Mouse (Mus musculus) limb, embryonic 13.5 days (tissue): ENCODE measurements around the gene Pik3c2g. TPM values are rescaled to one million over a fixed set of nuclear protein-coding genes. Genes with fewer than 3 reads are reported as not detected.

Experiments
- ATAC-seq: fragments of 200-750 bp; cut with Nextera tagmentation; 2 replicates; pipeline ENCODE4 v1.8.0; 2017; ENCODE audit warnings: low read depth, moderate number of reproducible peaks, moderate TSS enrichment; ENCODE audit not compliant: low FRiP score
- H3K27ac ChIP-seq: fragments of 300-500 bp; sonication (generic); 2 replicates; pipeline ENCODE4 v1.5.1; 2015; ENCODE audit warnings: inconsistent platforms, mild to moderate bottlenecking, moderate library complexity
- H3K27me3 ChIP-seq: fragments of 300-500 bp; sonication (generic); 2 replicates; pipeline ENCODE4 v1.6.1; 2015; ENCODE audit warnings: mild to moderate bottlenecking, inconsistent platforms
- H3K36me3 ChIP-seq: fragments of 300-500 bp; sonication (generic); 2 replicates; pipeline ENCODE4 v1.6.1; 2015; ENCODE audit warnings: inconsistent platforms, mild to moderate bottlenecking, moderate library complexity
- H3K4me1 ChIP-seq: fragments of 300-500 bp; sonication (generic); 2 replicates; pipeline ENCODE4 v1.6.1; 2015; ENCODE audit warnings: inconsistent platforms
- H3K4me2 ChIP-seq: fragments of 300-500 bp; sonication (generic); replicated peaks from 2 replicates; pipeline ENCODE4 v1.6.1; 2015; ENCODE audit warnings: inconsistent platforms, mild to moderate bottlenecking, moderate library complexity
- H3K4me3 ChIP-seq: fragments of 300-500 bp; sonication (generic); 2 replicates; pipeline ENCODE4 v1.5.1; 2015; ENCODE audit warnings: moderate library complexity, mild to moderate bottlenecking, inconsistent platforms
- H3K9ac ChIP-seq: fragments of 300-500 bp; sonication (generic); 2 replicates; pipeline ENCODE4 v1.6.1; 2015; ENCODE audit warnings: mild to moderate bottlenecking, inconsistent platforms
- H3K9me3 ChIP-seq: fragments of 300-500 bp; sonication (generic); 2 replicates; pipeline ENCODE4 v1.6.1; 2016; ENCODE audit warnings: inconsistent platforms
- WGBS: fragments of 180-500 bp; shearing (Covaris S2); methylation state at CpG from one replicate; pipeline ENCODE4 v1.1.7; 2015; 5-methylcytosine and 5-hydroxymethylcytosine counted together
- polyA plus RNA-seq: library from polyadenylated mRNA; unstranded; fragments of >200 nt; fragmentation: Nextera tagmentation; extraction: Ambion mirVana; gene quantifications from 2 replicates; pipeline ENCODE4 v1.2.1, GENCODE M21; 2015

The Pik3c2g gene
- polyA plus RNA-seq, 1 experiment from 2014 or later: 1.3 TPM

DNA sequence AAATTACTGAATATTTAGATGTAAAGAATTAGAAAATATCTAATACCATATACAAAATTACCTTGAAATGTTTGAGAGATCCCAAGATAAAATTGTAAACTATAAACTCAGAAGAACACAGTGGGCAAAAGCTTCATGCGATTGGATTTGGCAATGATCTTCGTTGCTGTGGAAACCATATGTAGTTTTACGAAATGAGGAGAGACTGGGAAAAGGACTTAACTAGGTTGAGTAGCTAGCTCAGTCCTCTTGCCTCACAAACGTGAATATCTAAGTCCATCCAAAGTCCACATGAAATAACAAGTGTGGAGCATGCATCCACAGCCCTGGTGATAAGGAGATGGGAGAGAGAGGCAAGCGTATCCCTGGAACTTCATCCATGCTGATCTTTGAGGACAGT lies 387.6 kb downstream of the Pik3c2g start:
- H3K27ac ChIP-seq: no peak overlapping the region
- WGBS: 82% methylated on average over 5 of the region's 5 CpGs
- no peaks in the 10 kb centered on the region for H3K9me3 ChIP-seq
- H3K4me3 ChIP-seq: no peak overlapping the region
- H3K27me3 ChIP-seq: no peaks in the 10 kb centered on the region
- H3K4me1 ChIP-seq: no peaks in the 10 kb centered on the region
- no peak for ATAC-seq
- no peak overlapping the region for H3K9ac ChIP-seq
- H3K4me2 ChIP-seq: no peak overlapping the region
- H3K36me3 ChIP-seq: no peaks in the 10 kb centered on the region

DNA sequence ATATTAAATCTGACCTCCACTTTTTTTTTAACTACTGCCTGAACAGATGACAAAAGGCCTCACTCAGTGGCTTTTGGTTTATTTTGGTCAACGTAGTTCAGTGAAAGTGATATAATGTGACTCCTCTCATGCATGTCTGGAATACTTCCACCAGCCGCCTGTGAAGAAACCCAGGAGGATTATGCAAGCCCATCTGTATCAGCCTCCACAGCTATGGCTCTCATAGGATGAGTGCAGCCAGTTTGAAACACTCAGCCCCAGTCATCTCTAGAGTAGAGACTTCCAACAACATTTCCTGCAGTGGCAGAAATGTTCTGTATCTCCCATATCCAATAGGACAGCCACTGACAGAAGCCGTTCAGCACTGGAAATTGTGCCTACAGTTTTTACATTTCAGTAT lies 391.1 kb downstream of the Pik3c2g start:
- no peaks in the 10 kb centered on the region for H3K36me3 ChIP-seq
- no peaks in the 10 kb centered on the region for H3K27me3 ChIP-seq
- H3K4me2 ChIP-seq: no peak overlapping the region
- no peak overlapping the region for H3K4me3 ChIP-seq
- no peak for ATAC-seq
- H3K9ac ChIP-seq: no peak overlapping the region
- 66% methylated on average over 3 of the region's 3 CpGs for WGBS
- H3K4me1 ChIP-seq: no peaks in the 10 kb centered on the region
- H3K27ac ChIP-seq: no peak overlapping the region
- no peaks in the 10 kb centered on the region for H3K9me3 ChIP-seq

DNA sequence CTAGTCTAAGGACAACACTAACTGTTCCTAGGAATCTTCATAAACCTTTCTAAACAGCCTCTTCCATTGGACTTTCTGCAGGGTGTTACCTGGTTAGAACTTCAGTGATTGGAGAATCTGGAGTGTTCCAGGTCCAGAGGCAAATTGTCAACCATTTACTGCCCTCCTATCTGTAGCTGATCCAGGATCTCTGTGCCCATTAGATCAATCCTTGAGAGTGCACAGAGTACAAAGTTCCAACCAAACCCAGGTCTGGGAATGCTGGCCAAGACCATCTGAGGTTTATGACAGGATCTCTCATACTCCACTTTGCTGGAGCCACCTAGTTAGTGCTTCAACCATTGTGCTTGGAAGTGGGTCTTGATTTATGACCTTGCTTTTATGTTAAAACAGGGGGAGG lies 394.0 kb downstream of the Pik3c2g start:
- Histone ChIP-seq H3K4me3 (no peak overlapping the region), H3K4me1 (no peaks in the 10 kb centered on the region), H3K27ac (no peak overlapping the region), H3K27me3 (no peaks in the 10 kb centered on the region), H3K9me3 (no peaks in the 10 kb centered on the region), H3K36me3 (no peaks in the 10 kb centered on the region), H3K4me2 (no peak overlapping the region), H3K9ac (no peak overlapping the region)
- ATAC-seq: no peak

DNA sequence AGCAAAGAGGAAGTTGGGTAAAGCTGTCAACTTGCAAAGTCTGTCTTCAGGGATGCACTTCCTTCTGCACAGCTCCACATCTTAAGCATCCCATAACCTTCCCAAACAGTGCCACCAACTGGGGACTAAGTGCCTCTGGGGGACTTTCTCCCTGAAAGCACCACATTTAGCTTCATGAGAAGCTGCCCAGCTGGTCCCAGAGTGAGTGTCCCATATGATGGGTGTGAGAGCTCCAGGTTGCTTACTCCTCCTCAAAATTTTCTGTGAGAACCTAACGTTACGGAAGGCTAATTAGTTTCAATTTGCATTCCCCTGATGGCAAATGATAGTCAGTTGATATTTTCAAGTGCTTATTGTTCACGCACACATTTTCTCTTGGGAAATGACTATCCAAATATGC lies 397.0 kb downstream of the Pik3c2g start:
- Histone ChIP-seq H3K4me3 (no peak overlapping the region), H3K27ac (no peak overlapping the region), H3K4me2 (no peak overlapping the region), H3K36me3 (no peaks in the 10 kb centered on the region), H3K4me1 (no peaks in the 10 kb centered on the region), H3K27me3 (no peaks in the 10 kb centered on the region), H3K9me3 (no peaks in the 10 kb centered on the region), H3K9ac (no peak overlapping the region)
- no peak for ATAC-seq
- 91% methylated on average over 3 of the region's 3 CpGs for WGBS

DNA sequence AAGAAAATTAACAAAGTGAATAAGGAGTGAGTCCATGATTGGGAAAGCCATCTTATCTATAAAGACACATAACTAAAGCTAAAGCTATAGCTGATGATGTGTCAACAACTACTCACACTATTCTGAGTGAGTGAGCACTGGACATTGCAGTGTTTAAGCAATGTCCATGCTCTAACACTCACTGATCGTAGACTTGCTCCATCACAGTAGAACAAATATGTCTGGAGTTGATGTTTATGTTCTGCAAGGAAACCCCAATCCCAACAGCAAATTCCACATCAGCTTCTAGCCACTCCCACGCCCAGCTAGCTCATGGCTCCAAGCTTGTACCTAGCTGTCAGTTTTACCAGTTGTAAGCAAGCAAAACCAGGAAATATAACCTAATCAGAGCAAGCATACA lies 399.5 kb downstream of the Pik3c2g start:
- H3K4me3 ChIP-seq: no peak overlapping the region
- no peak for ATAC-seq
- whole genome bisulfite sequencing: 77% methylated on average over 2 of the region's 2 CpGs

DNA sequence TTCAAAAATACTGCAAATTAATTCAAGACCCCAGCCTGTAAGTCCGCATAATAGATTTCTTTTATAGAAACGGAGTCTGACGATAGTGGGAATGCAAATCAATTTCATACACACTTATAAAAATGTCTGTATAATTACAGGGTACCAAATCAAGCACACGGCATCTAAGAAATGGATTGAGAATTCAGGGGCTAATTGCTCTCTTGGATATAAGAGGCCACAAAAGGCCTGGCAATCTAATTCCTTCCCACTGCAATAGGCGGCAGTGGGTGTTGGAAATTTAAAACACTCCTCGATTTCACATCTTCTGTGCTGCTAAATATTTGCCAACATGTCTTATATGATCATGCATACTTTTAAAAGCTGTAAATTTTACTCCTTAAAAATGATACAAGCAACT lies 402.1 kb downstream of the Pik3c2g start:
- H3K4me2 ChIP-seq: no peak overlapping the region
- ATAC-seq: no peak
- H3K27me3 ChIP-seq: peaks cover 5% of the 10 kb centered on the region; the same call in 1 of the 2 replicates
- no peak overlapping the region for H3K9ac ChIP-seq
- no peaks in the 10 kb centered on the region for H3K9me3 ChIP-seq
- H3K4me1 ChIP-seq: no peaks in the 10 kb centered on the region
- 64% methylated on average over 6 of the region's 6 CpGs for WGBS
- H3K27ac ChIP-seq: no peak overlapping the region
- H3K4me3 ChIP-seq: no peak overlapping the region
- no peaks in the 10 kb centered on the region for H3K36me3 ChIP-seq

More for the DNA sequence above, 399.5 kb downstream of the Pik3c2g start:
- H3K9me3 ChIP-seq: no peaks in the 10 kb centered on the region
- no peak overlapping the region for H3K9ac ChIP-seq
- H3K27me3 ChIP-seq: peaks cover 5% of the 10 kb centered on the region; the same call in 1 of the 2 replicates
- H3K4me2 ChIP-seq: no peak overlapping the region
- no peak overlapping the region for H3K27ac ChIP-seq
- no peaks in the 10 kb centered on the region for H3K4me1 ChIP-seq
- H3K36me3 ChIP-seq: no peaks in the 10 kb centered on the region

DNA sequence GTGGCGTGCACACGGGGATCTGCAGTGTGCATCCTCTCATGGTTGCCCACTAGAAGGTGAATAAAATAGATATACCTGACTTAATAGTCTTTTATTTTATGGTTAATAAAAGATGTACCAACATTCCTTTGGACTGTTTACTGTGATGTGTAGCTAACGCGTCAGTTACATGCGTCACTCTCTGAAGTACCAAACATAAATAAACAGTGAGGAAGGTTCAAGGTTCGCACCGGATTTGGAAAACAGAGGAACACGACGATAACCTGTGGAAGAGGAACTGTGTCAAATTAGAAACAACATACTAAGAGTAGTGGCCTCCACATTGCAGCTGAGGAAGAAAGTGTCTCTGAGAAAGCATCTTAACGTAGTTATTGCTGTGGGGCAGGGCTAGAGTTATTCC lies 402.6 kb downstream of the Pik3c2g start:
- H3K36me3 ChIP-seq: no peaks in the 10 kb centered on the region
- whole genome bisulfite sequencing: 83% methylated on average over 10 of the region's 10 CpGs
- no peak overlapping the region for H3K27ac ChIP-seq
- peaks cover 5% of the 10 kb centered on the region; the same call in 1 of the 2 replicates for H3K27me3 ChIP-seq
- no peaks in the 10 kb centered on the region for H3K4me1 ChIP-seq
- ATAC-seq: no peak
- no peak overlapping the region for H3K4me3 ChIP-seq
- H3K9ac ChIP-seq: no peak overlapping the region
- no peaks in the 10 kb centered on the region for H3K9me3 ChIP-seq
- no peak overlapping the region for H3K4me2 ChIP-seq

DNA sequence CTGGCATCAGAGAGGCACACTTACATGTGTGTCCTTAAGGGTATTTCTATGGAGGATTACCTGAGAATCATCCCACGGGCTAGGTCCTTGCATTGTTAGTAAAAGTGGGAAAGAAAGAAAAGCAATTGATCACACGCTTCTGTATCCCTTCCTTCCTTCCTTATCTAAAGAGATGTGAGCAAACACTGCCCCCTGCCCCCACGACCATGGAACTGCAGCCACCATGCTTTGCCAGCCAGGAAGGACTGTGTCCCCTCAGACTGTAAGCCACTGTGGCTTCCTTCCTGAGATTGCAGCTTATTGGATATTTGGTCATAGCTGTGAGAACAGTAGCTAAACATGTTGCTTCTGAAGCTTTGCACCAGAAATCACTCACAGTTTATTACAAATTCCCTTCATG lies 418.2 kb downstream of the Pik3c2g start:
- 78% methylated on average over 3 of the region's 3 CpGs for WGBS
- no peak overlapping the region for H3K4me2 ChIP-seq
- H3K9me3 ChIP-seq: peaks cover 5% of the 10 kb centered on the region; the same call in 1 of the 2 replicates
- no peaks in the 10 kb centered on the region for H3K36me3 ChIP-seq
- H3K4me1 ChIP-seq: 0 out of 2 replicates have a peak, but pooled peaks cover 4% of the 10 kb centered on the region
- ATAC-seq: no peak
- no peak overlapping the region for H3K4me3 ChIP-seq
- H3K27me3 ChIP-seq: no peaks in the 10 kb centered on the region
- no peak overlapping the region for H3K27ac ChIP-seq
- H3K9ac ChIP-seq: no peak overlapping the region

Other genes with a start within 250 kb of the Pik3c2g start
- gene Rergl, start 85.2 kb upstream of the Pik3c2g start, polyA plus RNA-seq: not detected in 2 replicates